Mouse (Mus musculus): Measurements from ENCODE around the gene Olfr1219. TPM values are rescaled to one million over a fixed set of nuclear protein-coding genes. Genes with fewer than 3 reads are reported as not detected.

The Olfr1219 gene
- polyA plus RNA-seq (2017; shearing (Covaris generic)), result not detected

DNA sequence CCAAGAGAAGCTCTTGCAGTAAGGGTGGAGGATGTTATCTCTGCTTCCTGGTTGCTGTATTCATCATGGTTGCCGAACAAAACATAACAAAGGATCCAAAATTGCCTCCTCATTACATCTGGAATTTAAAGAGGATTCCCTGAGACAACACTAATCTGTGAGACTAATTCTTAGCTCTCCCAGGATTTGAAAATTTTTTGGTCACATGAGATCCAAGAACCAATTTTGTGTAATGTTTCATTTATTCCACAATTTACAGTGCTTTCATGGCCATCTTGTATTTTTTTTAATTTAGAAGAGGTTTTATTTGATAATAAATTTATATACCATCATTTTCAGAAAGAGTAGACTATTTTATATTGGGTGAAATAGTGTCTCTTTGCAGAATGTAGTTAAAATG, at the start of gene Olfr1219:
Olfr1219 (minus strand) TSS at position 101 of the 400 bp plus-strand sequence.

DNA sequence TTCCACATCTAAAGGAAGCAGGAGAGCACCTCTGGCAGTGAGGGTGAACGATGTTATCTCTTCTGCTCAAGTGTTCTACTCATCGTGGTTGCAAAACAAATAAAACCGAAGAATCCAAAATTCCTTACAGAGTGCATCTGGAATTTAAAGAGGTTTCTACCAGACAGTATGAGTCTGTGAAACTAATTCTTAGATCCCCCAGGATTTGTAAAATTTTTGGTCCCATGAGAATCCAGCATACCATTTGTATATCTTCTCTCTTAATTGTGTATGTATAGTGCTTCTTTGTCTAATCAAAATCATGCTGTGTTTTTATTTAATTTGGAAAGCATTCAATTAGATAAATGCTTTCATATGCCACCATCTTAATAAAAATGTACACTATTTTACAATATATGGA, 49.6 kb upstream of the Olfr1219 start, which contains the start of gene Olfr1222:
Olfr1222 (minus strand) TSS at position 101 of the 400 bp plus-strand sequence.

DNA sequence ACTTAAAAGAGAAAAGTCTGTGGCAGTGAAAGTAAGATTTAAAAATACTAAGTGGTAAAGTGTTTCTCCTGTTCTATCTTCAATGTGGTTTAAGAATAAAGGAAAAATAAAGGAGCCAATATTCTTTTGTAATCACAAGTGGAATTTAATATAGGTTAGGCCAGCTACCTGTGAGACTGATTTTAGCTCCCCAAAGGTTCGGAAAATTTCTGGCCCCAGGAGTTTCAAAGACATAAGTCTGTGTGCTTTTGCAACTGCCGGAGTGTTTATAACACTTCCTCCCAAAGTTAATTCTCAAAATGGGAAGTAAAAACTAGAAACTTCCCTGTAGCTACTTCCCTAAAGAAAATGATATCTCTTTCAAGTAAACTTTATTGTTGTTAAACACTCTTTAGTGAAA, 33.9 kb upstream of the Olfr1219 start, which contains the start of gene Olfr1221:
Olfr1221 (minus strand) TSS at position 101 of the 400 bp plus-strand sequence.

DNA sequence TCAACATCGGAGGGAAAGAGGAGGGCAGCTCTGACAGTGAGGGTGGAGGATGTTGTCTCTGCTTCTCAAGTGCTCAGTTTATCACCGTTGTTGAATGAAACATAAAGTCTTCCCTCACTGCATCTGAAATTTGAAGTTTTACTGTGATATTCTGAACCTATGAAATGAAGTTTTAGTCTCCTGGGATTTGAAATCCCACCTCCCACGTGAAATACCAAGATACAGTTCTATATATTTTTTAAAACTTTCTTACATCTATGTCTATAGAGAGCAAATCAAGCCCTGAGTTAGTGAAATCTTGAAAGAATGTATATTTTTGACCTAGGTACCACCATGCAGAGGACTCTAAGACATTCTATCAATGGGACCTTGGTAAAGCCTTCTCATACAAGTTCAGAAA, 23.4 kb upstream of the Olfr1219 start, which contains the start of gene Olfr1220:
Olfr1220 (minus strand) TSS at position 101 of the 400 bp plus-strand sequence.

DNA sequence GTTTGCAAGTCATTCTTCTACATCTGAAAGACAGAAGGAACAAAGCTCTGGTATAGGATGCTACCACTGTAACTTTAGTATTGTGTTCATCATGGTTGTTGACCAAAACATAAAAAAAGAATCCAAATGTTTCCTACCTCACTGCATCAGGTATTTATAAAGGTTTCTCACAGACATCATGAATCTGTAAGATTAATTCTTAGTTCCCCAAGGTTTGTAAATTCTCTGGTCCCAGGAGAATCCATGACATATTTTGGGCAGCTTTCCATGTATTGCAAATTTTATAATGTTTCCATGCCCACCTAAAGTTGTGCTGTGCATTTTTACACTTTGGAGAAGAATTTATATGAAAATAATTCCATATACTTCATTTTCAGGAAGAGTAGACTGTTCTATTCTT, 22.2 kb downstream of the Olfr1219 start, which contains the start of gene Olfr1218:
Olfr1218 (minus strand) TSS at position 101 of the 400 bp plus-strand sequence.

DNA sequence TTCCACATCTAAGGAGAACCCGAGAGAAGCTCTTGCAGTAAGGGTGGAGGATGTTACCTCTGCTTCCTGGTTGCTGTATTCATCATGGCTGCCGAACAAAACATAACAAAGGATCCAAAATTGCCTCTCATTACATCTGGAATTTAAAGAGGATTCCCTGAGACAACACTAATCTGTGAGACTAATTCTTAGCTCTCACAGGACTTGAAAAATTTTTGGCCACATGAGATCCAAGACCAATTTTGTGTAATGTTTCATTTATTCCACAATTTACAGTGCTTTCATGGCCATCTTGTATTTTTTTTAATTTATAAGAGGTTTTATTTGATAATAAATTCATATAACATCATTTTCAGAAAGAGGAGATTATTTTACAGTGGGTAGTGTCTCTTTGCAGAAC, 51.3 kb downstream of the Olfr1219 start, which contains the start of gene Olfr1217:
Olfr1217 (minus strand) TSS at position 101 of the 400 bp plus-strand sequence.

Other genes starting within 250 kb of the Olfr1219 start
- gene Olfr1204, start 234.2 kb downstream of the Olfr1219 start, polyA plus RNA-seq (2017; shearing (Covaris generic)), result not detected
- not detected for gene Olfr1206, start 220.3 kb downstream of the Olfr1219 start, polyA plus RNA-seq (2017; shearing (Covaris generic))
- gene Olfr1208, start 181.2 kb downstream of the Olfr1219 start, polyA plus RNA-seq (2017; shearing (Covaris generic)), result not detected
- not detected for gene Olfr1209, start 168.4 kb downstream of the Olfr1219 start, polyA plus RNA-seq (2017; shearing (Covaris generic))
- gene Olfr1211, start 145.4 kb downstream of the Olfr1219 start, polyA plus RNA-seq (2017; shearing (Covaris generic)), result not detected
- gene Olfr1212, start 129.5 kb downstream of the Olfr1219 start, polyA plus RNA-seq (2017; shearing (Covaris generic)), result not detected
- not detected for gene Gm13762, start 103.2 kb downstream of the Olfr1219 start, polyA plus RNA-seq (2017; shearing (Covaris generic))
- gene Olfr1214, start 90.9 kb downstream of the Olfr1219 start, polyA plus RNA-seq (2017; shearing (Covaris generic)), result not detected
- 0.15 TPM for gene Olfr1215, start 76.5 kb downstream of the Olfr1219 start, polyA plus RNA-seq (2017; shearing (Covaris generic))
- gene Olfr1216, start 65.2 kb downstream of the Olfr1219 start, polyA plus RNA-seq (2017; shearing (Covaris generic)), result not detected
- gene Olfr1217, start 51.4 kb downstream of the Olfr1219 start, polyA plus RNA-seq (2017; shearing (Covaris generic)), result not detected
- not detected for gene Olfr1218, start 22.3 kb downstream of the Olfr1219 start, polyA plus RNA-seq (2017; shearing (Covaris generic))
- gene Olfr1220, start 23.3 kb upstream of the Olfr1219 start, polyA plus RNA-seq (2017; shearing (Covaris generic)), result 0.15 TPM
- gene Olfr1221, start 33.8 kb upstream of the Olfr1219 start, polyA plus RNA-seq (2017; shearing (Covaris generic)), result not detected
- not detected for gene Olfr1222, start 49.5 kb upstream of the Olfr1219 start, polyA plus RNA-seq (2017; shearing (Covaris generic))
- gene Olfr1223, start 68.0 kb upstream of the Olfr1219 start, polyA plus RNA-seq (2017; shearing (Covaris generic)), result not detected
- gene Olfr1224-ps1, start 80.6 kb upstream of the Olfr1219 start, polyA plus RNA-seq (2017; shearing (Covaris generic)), result not detected
- not detected for gene Olfr1225, start 91.2 kb upstream of the Olfr1219 start, polyA plus RNA-seq (2017; shearing (Covaris generic))
- 0.10 TPM for gene Olfr1226, start 116.5 kb upstream of the Olfr1219 start, polyA plus RNA-seq (2017; shearing (Covaris generic))
- not detected for gene Olfr1228, start 170.5 kb upstream of the Olfr1219 start, polyA plus RNA-seq (2017; shearing (Covaris generic))
- not detected for gene Olfr1229, start 204.5 kb upstream of the Olfr1219 start, polyA plus RNA-seq (2017; shearing (Covaris generic))
- not detected for gene Olfr1230, start 213.8 kb upstream of the Olfr1219 start, polyA plus RNA-seq (2017; shearing (Covaris generic))
- not detected for gene Olfr1231, start 223.6 kb upstream of the Olfr1219 start, polyA plus RNA-seq (2017; shearing (Covaris generic))
- gene Olfr1232, start 246.2 kb upstream of the Olfr1219 start, polyA plus RNA-seq (2017; shearing (Covaris generic)), result not detected